14 mouse cellular contexts compared by ENCODE assay signal in genomic region chr4:140223067-140223466, GRCm38 (mm10). TPM values are rescaled to one million over a fixed set of nuclear protein-coding genes. Genes with fewer than 3 reads are reported as not detected.
A peak's percentile ranks its signal among the peaks of the same experiment; 100 is the strongest.
DNase-seq lines count a peak whose midpoint lies in the region; ATAC-seq and TF ChIP-seq lines count a peak whose summit lies in the region.
"Had no signal": no experiment of that assay in that cellular context is flagged by ENCODE, and none has a peak within 500 bp of the region (broad histone marks: within the 10 kb centered on the region; RNA-seq: fewer than 3 reads in every experiment).

No protein-coding gene starts in this region.

- H3K4me1 ChIP-seq in limb, embryonic 14.5 days (ENCODE audit: control insufficient read depth, insufficient read depth, low read length), result no peaks in the 10 kb centered on the region
- H3K4me1 ChIP-seq in limb, embryonic 10.5 days, result peaks cover 30% of the 10 kb centered on the region
- peaks cover 97% of the 10 kb centered on the region for H3K4me1 ChIP-seq in E14TG2a.4 (replicated peaks; ENCODE audit: low read depth, low read length)
- H3K4me1 ChIP-seq: liver, embryonic 12.5 days had no signal

- H3K9me3 ChIP-seq in limb, embryonic 14.5 days (ENCODE audit: control insufficient read depth, low read length), result no peaks in the 10 kb centered on the region
- H3K9me3 ChIP-seq in limb, embryonic 10.5 days (replicated peaks), result no peaks in the 10 kb centered on the region
- no peaks in the 10 kb centered on the region for H3K9me3 ChIP-seq in E14TG2a.4 (ENCODE audit: low read length)
- H3K9me3 ChIP-seq: embryonic facial prominence, embryonic 12.5 days; liver, embryonic 12.5 days had no signal

- H3K9ac ChIP-seq in limb, embryonic 14.5 days (ENCODE audit: low read depth, low read length, severe bottlenecking), result no peak overlapping the region
- H3K9ac ChIP-seq: embryonic facial prominence, embryonic 12.5 days; liver, embryonic 12.5 days had no signal

- 34% methylated on average over 12 of the region's 12 CpGs for WGBS in limb, embryonic 14.5 days
- whole genome bisulfite sequencing in limb, embryonic 10.5 days, result 43% methylated on average over 12 of the region's 12 CpGs

- peak; percentile 34 for DNase-seq in gastrocnemius, postnatal 10 days
- DNase-seq in gastrocnemius, postnatal 4 days (ENCODE audit: low spot score in 2 of 2), result no peak
- peak; percentile 14 for DNase-seq in limb, embryonic 14.5 days (ENCODE audit: low spot score)
- DNase-seq in limb, embryonic 10.5 days (ENCODE audit: low spot score), result no peak
- DNase-seq in kidney, postnatal 14 days, result peak; percentile 63
- DNase-seq in adipocyte (ENCODE audit: low spot score), result no peak
- DNase-seq: cerebellum, postnatal 36 days; heart, adult 2 months had no signal

- TF ChIP-seq CTCF in E14TG2a.4 (conservative IDR thresholded peaks at IDR 0.05; ENCODE audit: low read length), result no peak

- no peak for ATAC-seq in limb, embryonic 14.5 days (ENCODE audit: low FRiP score, low read depth)
- ATAC-seq: CD4-positive, CD25-positive, alpha-beta regulatory T cell, adult 4 months; inflammation-experienced regulatory T-cells, adult 6 months; liver, embryonic 12.5 days had no signal

- H3K36me3 ChIP-seq in limb, embryonic 14.5 days (ENCODE audit: control insufficient read depth, insufficient read depth, low read length), result no peaks in the 10 kb centered on the region
- no peaks in the 10 kb centered on the region for H3K36me3 ChIP-seq in limb, embryonic 10.5 days
- H3K36me3 ChIP-seq in E14TG2a.4 (ENCODE audit: insufficient read depth, low read length), result no peaks in the 10 kb centered on the region
- H3K36me3 ChIP-seq: embryonic facial prominence, embryonic 12.5 days; liver, embryonic 12.5 days had no signal

- no peak overlapping the region for H3K4me2 ChIP-seq in limb, embryonic 14.5 days (replicated peaks; ENCODE audit: low read depth, low read length, severe bottlenecking)
- H3K4me2 ChIP-seq: embryonic facial prominence, embryonic 12.5 days; liver, embryonic 12.5 days had no signal

- no peak for TF ChIP-seq POLR2A in limb, embryonic 14.5 days (IDR thresholded peaks at IDR 0.05; ENCODE audit: borderline replicate concordance, extremely low read depth, insufficient read depth, insufficient read length)

- H3K27me3 ChIP-seq in limb, embryonic 14.5 days (ENCODE audit: control insufficient read depth, insufficient read depth, low read length), result no peaks in the 10 kb centered on the region; the same call in 1 of the 2 replicates
- peaks cover 56% of the 10 kb centered on the region for H3K27me3 ChIP-seq in limb, embryonic 10.5 days (ENCODE audit: low read depth, poor library complexity, severe bottlenecking)
- peaks cover 22% of the 10 kb centered on the region for H3K27me3 ChIP-seq in E14TG2a.4 (ENCODE audit: insufficient read depth, low read length)

- no peak overlapping the region for H3K27ac ChIP-seq in limb, embryonic 14.5 days (replicated peaks; ENCODE audit: low read depth, low read length)
- no peak overlapping the region for H3K27ac ChIP-seq in limb, embryonic 10.5 days
- H3K27ac ChIP-seq: embryonic facial prominence, embryonic 12.5 days; heart, adult 2 months; liver, embryonic 12.5 days had no signal

- H3K4me3 ChIP-seq in limb, embryonic 14.5 days (replicated peaks; ENCODE audit: low read length), result no peak overlapping the region
- H3K4me3 ChIP-seq in limb, embryonic 10.5 days, result no peak overlapping the region
- H3K4me3 ChIP-seq in E14TG2a.4 (replicated peaks; ENCODE audit: low read length), result peak overlapping the region; percentile 41; the same call in 1 of the 2 replicates
- H3K4me3 ChIP-seq: embryonic facial prominence, embryonic 12.5 days; heart, adult 2 months; liver, embryonic 12.5 days had no signal

RNA-seq across cellular contexts. Expression of gene Igsf21, which starts 23.5 kb away (rescaled TPM):
- total RNA-seq in gastrocnemius, postnatal 10 days (2021), result under 1 TPM; 0.12 to 0.29 TPM
- total RNA-seq in gastrocnemius, postnatal 4 days (2021), result under 1 TPM in 1 of 2 experiments, not detected in 1; 0.18 TPM
- polyA plus RNA-seq in limb, embryonic 14.5 days (2012; rRNA removed), result 0.26 and 0.55 TPM in 2 replicates
- polyA plus RNA-seq in limb, embryonic 14.5 days (2014; fragmentation: Nextera tagmentation; extraction: Ambion mirVana), result 0.45 and 0.65 TPM in 2 replicates
- 0.11 and 0.48 TPM in 2 replicates for polyA plus RNA-seq in limb, embryonic 10.5 days (2016; fragmentation: Nextera tagmentation; extraction: Ambion mirVana)
- total RNA-seq: megakaryocyte, adult 5-6 weeks had no signal
- polyA plus RNA-seq: CD4-positive, CD25-positive, alpha-beta regulatory T cell, adult 4 months; inflammation-experienced regulatory T-cells, adult 6 months had no signal

Comparison
In these comparisons a context has a peak if more than half of its experiments do, and no peak if none do; other contexts are left out.
1. DNase-seq: peak in gastrocnemius, postnatal 10 days (single experiment), limb, embryonic 14.5 days (single experiment) and kidney, postnatal 14 days (single experiment); none in gastrocnemius, postnatal 4 days (0 of 2), limb, embryonic 10.5 days (single experiment) and adipocyte (single experiment).